Mouse (Mus musculus) ES-Bruce4 (cell line): ENCODE measurements around the gene Rln1.

Experiments
- CTCF ChIP-seq: IDR thresholded peaks from one replicate; pipeline ENCODE4 v1.8.1; 2011; ENCODE audit warnings: low read depth, low read length
- EP300 ChIP-seq: IDR thresholded peaks from 2 replicates; pipeline ENCODE4 v1.6.1; 2011; ENCODE audit warnings: low read depth, low read length; ENCODE audit not compliant: insufficient read depth
- POLR2A ChIP-seq: IDR thresholded peaks from one replicate; pipeline ENCODE4 v1.8.1; 2011; ENCODE audit warnings: low read length; ENCODE audit not compliant: insufficient read depth

- TF ChIP-seq POLR2A: no peak
- TF ChIP-seq CTCF: no peak
- TF ChIP-seq EP300: no peak
These were observed 38.3 kb downstream of the Rln1 start for GRCm38 (mm10) chr19:29296166-29296565.
